Mouse (Mus musculus) heart, embryonic 16.5 days (tissue): ENCODE results near the gene Tmc5. TPM values are rescaled to one million over a fixed set of nuclear protein-coding genes. Genes with fewer than 3 reads are reported as not detected.

Experiments
- ATAC-seq: fragments of 200-750 bp; cut with Nextera tagmentation; replicated peaks from 2 replicates; pipeline ENCODE4 v1.8.0; 2017; ENCODE audit warnings: moderate number of reproducible peaks; ENCODE audit not compliant: insufficient read depth, low FRiP score; ENCODE audit errors: extremely low read depth
- H3K27ac ChIP-seq: fragments of 300-500 bp; sonication (generic); 2 replicates; pipeline ENCODE4 v1.5.1; 2014; ENCODE audit warnings: mild to moderate bottlenecking, low read length, control low read depth, moderate library complexity
- H3K27me3 ChIP-seq: fragments of 300-500 bp; sonication (generic); 2 replicates; pipeline ENCODE4 v1.6.1; 2014; ENCODE audit warnings: low read length, mixed read lengths; ENCODE audit not compliant: control insufficient read depth, insufficient read depth
- H3K36me3 ChIP-seq: fragments of 300-500 bp; sonication (generic); 2 replicates; pipeline ENCODE4 v1.6.1; 2014; ENCODE audit not compliant: control insufficient read depth, insufficient read depth
- H3K4me1 ChIP-seq: fragments of 300-500 bp; sonication (generic); 2 replicates; pipeline ENCODE4 v1.6.1; 2014; ENCODE audit warnings: low read length, mixed read lengths; ENCODE audit not compliant: control insufficient read depth, insufficient read depth
- H3K4me2 ChIP-seq: fragments of 300-500 bp; sonication (generic); 2 replicates; pipeline ENCODE4 v1.6.1; 2014; ENCODE audit warnings: low read depth, mild to moderate bottlenecking, control low read depth, low read length
- H3K4me3 ChIP-seq: fragments of 300-500 bp; sonication (generic); 2 replicates; pipeline ENCODE4 v1.5.1; 2014; ENCODE audit warnings: mild to moderate bottlenecking, control low read depth, low read length
- H3K9ac ChIP-seq: fragments of 300-500 bp; sonication (generic); 2 replicates; pipeline ENCODE4 v1.6.1; 2014; ENCODE audit warnings: low read length, control low read depth
- H3K9me3 ChIP-seq: fragments of 300-500 bp; sonication (generic); replicated peaks from 2 replicates; pipeline ENCODE4 v1.6.1; 2016; ENCODE audit warnings: low read length; ENCODE audit not compliant: control insufficient read depth
- WGBS: fragments of 180-500 bp; shearing (Covaris S2); extraction: QIAGEN DNeasy Blood & Tissue Kit; methylation state at CpG from one replicate; pipeline ENCODE4 v1.1.7; 2014; 5-methylcytosine and 5-hydroxymethylcytosine counted together
- polyA plus RNA-seq: library from polyadenylated mRNA; unstranded; fragments of >200 nt; fragmentation: Nextera tagmentation; extraction: Ambion mirVana; gene quantifications from 2 replicates; pipeline ENCODE4 v1.2.1, GENCODE M21; 2015

Gene Tmc5
- polyA plus RNA-seq, 1 experiment from 2014 or later, result 0.97 TPM

DNA sequence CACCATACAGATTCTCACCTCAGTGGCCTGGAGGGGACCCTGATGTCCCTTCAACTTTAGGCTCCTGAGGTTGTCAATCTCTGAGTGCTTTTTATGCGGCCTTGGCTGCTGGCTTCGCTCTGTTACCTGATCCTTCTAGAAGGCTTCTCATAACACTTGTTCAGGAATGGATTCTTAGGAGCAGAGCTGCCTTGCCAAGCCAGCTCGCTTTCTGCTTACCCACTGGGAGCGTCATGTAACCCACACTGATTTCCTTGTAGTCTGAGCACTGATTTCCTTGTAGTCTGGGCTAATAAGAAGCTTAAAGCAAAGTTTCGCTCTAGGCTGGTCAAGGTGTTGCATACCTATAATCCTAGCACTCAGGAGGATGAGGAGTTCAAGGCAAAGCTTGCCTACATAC, 21.0 kb downstream of the Tmc5 start:
- Histone ChIP-seq H3K27me3 (peaks cover 9% of the 10 kb centered on the region), H3K27ac (no peak overlapping the region), H3K4me3 (no peak overlapping the region), H3K9ac (no peak overlapping the region), H3K36me3 (no peaks in the 10 kb centered on the region), H3K9me3 (no peaks in the 10 kb centered on the region), H3K4me2 (no peak overlapping the region), H3K4me1 (no peaks in the 10 kb centered on the region)
- ATAC-seq, result no peak
- 70% methylated on average over 5 of the region's 5 CpGs for WGBS

DNA sequence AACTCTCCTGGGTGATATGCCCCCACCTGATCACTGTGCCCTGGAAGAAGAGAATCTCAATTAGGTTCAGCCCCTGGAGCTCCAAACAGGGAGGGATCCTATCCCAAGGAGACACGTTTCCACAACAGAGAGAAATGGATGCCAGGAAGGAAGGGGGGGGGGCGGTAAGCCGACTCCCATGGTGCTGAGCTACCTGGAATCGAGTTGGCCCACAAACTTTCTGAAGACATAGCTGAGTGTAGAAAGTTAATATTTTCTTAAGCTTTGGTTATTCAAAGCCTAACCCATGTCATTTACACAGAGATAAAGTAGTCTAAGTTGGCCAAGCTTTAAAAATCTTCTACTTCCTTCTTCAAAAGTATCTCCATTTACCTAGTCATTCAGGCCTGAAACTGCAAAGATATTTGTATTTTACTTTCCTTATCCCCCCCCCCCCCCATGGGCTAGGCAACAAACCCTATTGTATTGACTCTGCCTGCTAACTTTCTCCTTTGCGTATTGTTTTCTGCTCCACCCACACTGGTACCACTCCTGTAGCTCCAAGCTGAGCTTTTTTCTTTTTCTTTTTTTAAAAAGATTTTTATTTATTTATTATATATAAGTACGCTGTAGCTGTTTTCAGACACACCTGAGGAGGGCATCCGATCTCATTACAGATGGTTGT, 23.3 kb downstream of the Tmc5 start:
- ATAC-seq, result no peak
- Histone ChIP-seq H3K27me3 (peaks cover 3% of the 10 kb centered on the region; the same call in 1 of the 2 replicates), H3K4me3 (no peak overlapping the region), H3K9ac (no peak overlapping the region), H3K9me3 (no peaks in the 10 kb centered on the region), H3K4me1 (no peaks in the 10 kb centered on the region), H3K27ac (no peak overlapping the region), H3K4me2 (no peak overlapping the region), H3K36me3 (no peaks in the 10 kb centered on the region)
- 81% methylated on average over 7 of the region's 7 CpGs for WGBS

DNA sequence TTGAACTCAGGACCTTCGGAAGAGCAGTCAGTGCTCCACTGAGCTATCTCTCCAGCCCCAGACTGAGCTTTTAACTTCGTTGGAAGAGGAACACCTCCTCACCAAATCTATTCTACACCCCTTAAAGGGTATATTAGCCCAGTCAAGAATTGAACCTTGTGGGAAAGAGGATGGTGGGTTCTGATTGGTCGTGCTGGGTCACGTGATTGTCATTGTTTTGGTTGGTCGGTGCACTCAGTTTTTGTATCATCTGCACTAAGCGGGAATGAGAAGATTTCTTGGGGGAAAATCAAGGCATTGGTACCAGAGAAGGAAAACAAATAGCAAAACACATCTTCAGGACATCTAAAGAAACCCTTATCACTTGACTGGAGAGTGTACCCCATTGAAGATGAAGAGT, 24.0 kb downstream of the Tmc5 start:
- no peak for ATAC-seq
- Histone ChIP-seq H3K4me3 (no peak overlapping the region), H3K27me3 (peaks cover 3% of the 10 kb centered on the region; the same call in 1 of the 2 replicates), H3K9ac (no peak overlapping the region), H3K27ac (no peak overlapping the region), H3K4me2 (no peak overlapping the region), H3K36me3 (no peaks in the 10 kb centered on the region), H3K4me1 (no peaks in the 10 kb centered on the region), H3K9me3 (no peaks in the 10 kb centered on the region)
- WGBS, result 69% methylated on average over 6 of the region's 6 CpGs

DNA sequence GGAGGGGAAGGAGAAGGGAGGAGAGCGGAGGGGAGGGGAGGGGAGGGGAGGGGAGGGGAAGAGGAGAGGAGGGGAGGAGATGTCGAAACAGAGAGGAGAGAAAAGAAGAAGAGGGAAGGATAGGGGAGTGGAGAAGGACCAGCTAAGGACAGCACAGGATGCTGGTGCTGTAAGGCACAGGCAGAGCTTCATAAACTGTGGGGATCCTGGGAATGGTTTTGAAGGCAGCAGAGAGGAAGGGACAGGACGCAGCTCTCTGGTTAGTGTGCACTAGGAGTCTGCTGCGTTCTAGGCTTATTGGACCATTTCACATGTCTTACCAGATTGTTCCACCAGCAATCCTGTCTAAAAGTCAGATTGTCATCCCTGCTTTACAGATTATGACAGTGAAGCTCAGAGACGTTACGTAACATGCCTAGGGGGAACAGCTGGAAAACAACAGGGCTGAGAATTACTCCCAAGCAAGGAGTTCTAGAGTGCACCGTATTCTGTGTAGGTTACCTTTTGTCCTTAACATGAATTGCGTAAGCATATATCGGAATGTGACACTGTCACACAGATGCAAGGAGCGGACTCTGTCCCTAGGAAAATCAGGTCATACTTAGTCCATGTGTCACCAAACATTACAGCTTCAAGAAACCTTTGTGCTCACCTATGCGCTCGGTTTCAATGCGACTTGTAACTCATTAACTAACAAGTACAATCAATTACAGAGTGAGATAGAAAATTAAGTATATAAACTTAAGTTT, 30.6 kb downstream of the Tmc5 start:
- H3K4me3 ChIP-seq, result no peak overlapping the region
- ATAC-seq, result no peak
- no peaks in the 10 kb centered on the region for H3K36me3 ChIP-seq
- no peak overlapping the region for H3K27ac ChIP-seq
- 77% methylated on average over 13 of the region's 13 CpGs for WGBS
- H3K4me2 ChIP-seq, result no peak overlapping the region
- no peaks in the 10 kb centered on the region for H3K9me3 ChIP-seq
- no peak overlapping the region for H3K9ac ChIP-seq
- H3K27me3 ChIP-seq, result no peaks in the 10 kb centered on the region
- no peaks in the 10 kb centered on the region for H3K4me1 ChIP-seq

DNA sequence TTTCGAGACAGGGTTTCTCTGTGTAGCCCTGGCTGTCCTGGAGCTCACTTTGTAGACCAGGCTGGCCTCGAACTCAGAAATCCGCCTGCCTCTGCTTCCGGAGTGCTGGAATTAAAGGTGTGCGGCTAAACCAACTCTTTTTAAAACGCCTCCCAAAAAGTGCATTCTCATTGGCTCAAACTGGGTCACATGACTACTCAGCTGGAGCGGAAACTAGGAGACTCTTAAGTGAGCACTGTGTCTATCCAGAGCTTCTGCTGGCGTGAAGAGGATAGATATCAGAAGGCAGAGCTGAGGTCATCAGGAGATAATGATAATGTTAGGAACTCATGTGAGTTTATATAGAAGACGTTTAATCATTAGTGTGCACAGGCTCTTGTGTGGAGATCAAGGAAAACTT, 36.0 kb downstream of the Tmc5 start:
- WGBS, result 75% methylated on average over 9 of the region's 9 CpGs
- no peak overlapping the region for H3K27ac ChIP-seq
- H3K36me3 ChIP-seq, result no peaks in the 10 kb centered on the region
- no peak overlapping the region for H3K4me3 ChIP-seq
- H3K4me2 ChIP-seq, result no peak overlapping the region
- no peaks in the 10 kb centered on the region for H3K9me3 ChIP-seq
- no peak overlapping the region for H3K9ac ChIP-seq
- no peaks in the 10 kb centered on the region for H3K4me1 ChIP-seq
- ATAC-seq, result no peak
- no peaks in the 10 kb centered on the region for H3K27me3 ChIP-seq

DNA sequence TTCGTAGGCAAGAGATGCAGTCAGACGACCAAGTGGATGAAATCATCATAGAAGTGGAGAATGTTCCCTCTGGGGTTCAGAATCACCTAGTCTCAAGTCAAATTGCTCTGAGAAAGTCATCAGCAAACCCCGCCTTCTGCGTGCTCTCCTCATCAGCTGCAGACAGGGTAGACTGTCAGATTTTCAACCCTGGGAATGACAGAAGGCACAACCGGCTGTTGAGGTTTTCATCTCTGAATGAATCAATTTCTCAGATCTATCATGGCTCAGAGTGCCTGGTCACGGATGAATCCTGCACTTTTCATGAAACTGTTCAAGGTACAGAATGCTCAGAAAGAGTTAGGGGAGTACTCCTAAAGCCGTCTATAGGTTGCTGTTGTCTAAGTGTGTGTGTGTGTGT, 36.9 kb downstream of the Tmc5 start:
- Histone ChIP-seq H3K9ac (no peak overlapping the region), H3K27ac (no peak overlapping the region), H3K4me3 (no peak overlapping the region), H3K27me3 (no peaks in the 10 kb centered on the region), H3K36me3 (no peaks in the 10 kb centered on the region), H3K9me3 (no peaks in the 10 kb centered on the region), H3K4me2 (no peak overlapping the region), H3K4me1 (no peaks in the 10 kb centered on the region)
- 70% methylated on average over 7 of the region's 7 CpGs for WGBS
- no peak for ATAC-seq

DNA sequence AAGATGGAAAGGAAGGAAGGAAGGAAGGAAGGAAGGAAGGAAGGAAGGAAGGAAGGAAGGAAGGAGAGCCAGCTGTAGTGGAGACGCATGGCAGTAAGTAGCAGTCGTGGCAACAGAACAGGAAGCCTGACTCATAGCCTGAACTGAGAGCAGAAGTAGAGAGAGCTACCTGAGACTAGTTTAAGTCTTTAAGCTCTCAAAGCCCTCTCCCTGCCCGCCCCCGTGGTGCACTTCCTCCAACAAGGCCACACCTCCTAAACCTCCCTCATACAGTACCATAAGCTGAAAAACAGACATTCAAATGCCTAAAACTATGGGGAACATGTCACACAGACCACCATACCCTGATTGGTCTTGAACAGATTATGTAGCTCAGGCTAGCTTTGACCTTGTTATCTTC, 40.4 kb downstream of the Tmc5 start:
- no peaks in the 10 kb centered on the region; the same call in 1 of the 2 replicates for H3K27me3 ChIP-seq
- H3K4me3 ChIP-seq, result no peak overlapping the region
- no peak overlapping the region for H3K9ac ChIP-seq
- peaks cover 4% of the 10 kb centered on the region; the same call in 1 of the 2 replicates for H3K9me3 ChIP-seq
- ATAC-seq, result no peak
- H3K4me2 ChIP-seq, result no peak overlapping the region
- H3K27ac ChIP-seq, result no peak overlapping the region
- H3K36me3 ChIP-seq, result no peaks in the 10 kb centered on the region
- H3K4me1 ChIP-seq, result no peaks in the 10 kb centered on the region
- 46% methylated on average over 4 of the region's 4 CpGs for WGBS

DNA sequence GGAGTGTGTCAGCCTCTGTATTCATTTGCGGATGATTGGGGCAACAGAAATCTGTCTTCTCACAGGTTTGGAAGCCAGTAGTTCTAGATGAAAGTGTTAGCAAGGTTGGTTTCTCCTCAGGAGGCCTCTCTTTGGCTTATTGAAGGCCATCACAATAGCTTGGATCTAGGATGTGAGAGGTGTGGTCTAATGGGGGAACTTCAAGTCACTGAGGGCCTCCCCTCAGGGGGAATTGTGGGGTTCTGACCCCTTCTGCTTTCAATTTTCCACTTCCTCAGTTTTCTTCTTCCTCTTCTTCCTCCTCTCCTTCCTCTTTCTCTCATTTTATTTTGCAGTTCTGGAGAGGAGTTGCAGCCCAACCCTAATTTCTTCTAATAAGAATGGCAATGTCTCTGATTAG, 49.1 kb downstream of the Tmc5 start:
- WGBS, result 100% methylated on average over 1 of the region's 1 CpGs
- H3K4me3 ChIP-seq, result no peak overlapping the region
- H3K27ac ChIP-seq, result no peak overlapping the region
- H3K4me2 ChIP-seq, result no peak overlapping the region
- H3K9ac ChIP-seq, result no peak overlapping the region
- no peaks in the 10 kb centered on the region for H3K4me1 ChIP-seq
- no peaks in the 10 kb centered on the region for H3K36me3 ChIP-seq
- no peak for ATAC-seq
- H3K9me3 ChIP-seq, result peaks cover 4% of the 10 kb centered on the region; the same call in 1 of the 2 replicates
- peaks cover 5% of the 10 kb centered on the region for H3K27me3 ChIP-seq

DNA sequence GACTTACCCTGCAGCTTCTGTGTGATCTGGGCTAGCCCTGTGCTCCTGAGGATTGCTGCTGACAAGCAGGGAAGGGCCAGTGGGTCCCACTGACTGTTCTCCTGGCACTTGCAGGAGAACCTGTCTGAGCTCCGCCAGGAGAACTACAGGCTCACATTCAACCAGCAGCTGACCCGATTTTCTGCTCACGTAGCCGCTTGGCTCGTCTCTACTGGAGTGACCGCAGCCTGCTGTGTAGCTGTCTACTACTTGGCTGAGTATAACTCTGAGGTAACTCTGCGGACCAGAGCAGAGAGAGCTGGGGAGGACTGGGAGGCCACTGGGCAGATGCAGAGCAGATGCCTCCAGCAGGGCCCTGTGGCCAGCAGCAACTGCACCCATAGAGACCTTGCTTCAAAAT, 52.2 kb downstream of the Tmc5 start:
- H3K27me3 ChIP-seq, result peaks cover 5% of the 10 kb centered on the region
- no peak for ATAC-seq
- H3K36me3 ChIP-seq, result no peaks in the 10 kb centered on the region
- H3K4me3 ChIP-seq, result no peak overlapping the region
- H3K9ac ChIP-seq, result no peak overlapping the region
- H3K4me1 ChIP-seq, result no peaks in the 10 kb centered on the region
- 74% methylated on average over 7 of the region's 7 CpGs for WGBS
- no peak overlapping the region for H3K4me2 ChIP-seq
- H3K27ac ChIP-seq, result no peak overlapping the region
- no peaks in the 10 kb centered on the region for H3K9me3 ChIP-seq
